Mouse (Mus musculus) Patski (cell line): ENCODE results near the gene Brd9. TPM values are rescaled to one million over a fixed set of nuclear protein-coding genes. Genes with fewer than 3 reads are reported as not detected.

Experiments
- ATAC-seq: fragments of 100-300 bp; one replicate; pipeline ENCODE4 v1.8.0; 2021
- CTCF ChIA-PET: fragments of 350-600 bp; sonication (Branson Sonifier 250); formaldehyde crosslinking; loops from one replicate; lab custom pipeline; 2022; ENCODE audit warnings: inconsistent platforms; lab: Charles Lee
- POLR2A ChIA-PET: fragments of 350-600 bp; sonication (Branson Sonifier 250); formaldehyde crosslinking; loops from one replicate; lab custom pipeline; 2022; ENCODE audit warnings: antibody characterized with exemption, inconsistent platforms; lab: Charles Lee
- DNase-seq: peaks from one replicate; pipeline ENCODE4 v3.0.0-alpha.2; 2011; ENCODE audit warnings: low read depth, low spot score
- H3K27me3 ChIP-seq: fragments of 371-371 bp; one replicate; pipeline ENCODE4 v1.5.1; 2021
- CTCF ChIP-seq: fragments of 100-300 bp; IDR thresholded peaks from one replicate; pipeline ENCODE4 v1.5.1; 2021
- in situ Hi-C: fragments of 300-500 bp; cut with MboI; formaldehyde crosslinking; loops from 3 replicates; pipeline ENCODE4 v1.11.1; 2018; ENCODE audit warnings: low pct_unique_long_range_greater_than_20kb, mixed read lengths
- polyA plus RNA-seq: library from polyadenylated mRNA; unstranded; gene quantifications from one replicate; pipeline ENCODE4 v1.2.3, GENCODE M21; 2021

The Brd9 gene
- 36.0 TPM for polyA plus RNA-seq

DNA sequence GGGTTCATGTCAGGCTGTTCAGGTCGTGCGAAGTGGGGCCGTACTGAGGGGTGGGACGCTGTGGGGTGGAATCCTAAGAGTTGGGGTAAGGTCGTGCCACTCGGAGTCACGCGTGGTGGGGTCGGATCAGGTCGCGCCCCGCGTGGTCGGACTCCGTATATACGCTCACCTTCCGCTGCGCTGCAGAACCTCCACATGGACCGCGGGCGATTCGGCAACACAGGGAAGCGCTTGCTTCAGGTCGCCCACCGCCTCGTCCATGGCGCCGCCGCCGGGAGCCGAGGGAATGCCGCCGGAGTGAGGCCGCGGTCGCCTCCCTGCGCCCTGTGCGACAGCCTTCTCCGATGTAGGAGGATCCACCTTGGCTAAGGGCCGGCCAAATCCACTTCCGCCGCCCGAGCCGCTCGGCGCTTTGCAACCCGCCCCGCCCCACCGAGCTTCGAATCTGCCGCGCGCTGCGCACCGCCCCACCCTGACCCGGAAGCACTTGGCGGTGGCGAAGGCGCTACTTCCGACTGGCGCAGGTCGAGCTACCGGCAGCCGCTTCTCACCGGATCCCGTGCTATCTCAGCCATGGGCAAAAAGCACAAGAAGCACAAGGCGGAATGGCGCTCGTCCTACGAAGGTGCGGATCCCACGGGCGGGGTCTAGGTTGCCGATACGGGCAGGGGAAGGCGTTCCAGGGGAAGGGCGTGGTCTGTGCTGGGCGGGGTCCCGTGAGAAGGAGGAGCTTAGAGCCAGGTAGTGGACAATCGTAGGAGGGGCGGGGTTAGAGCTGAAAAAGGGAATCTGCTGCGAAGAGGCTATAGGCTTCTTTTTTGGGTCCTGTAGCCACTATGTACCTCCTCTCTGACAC is at the start of gene Brd9, which contains the start of gene Trip13:
Brd9 (plus strand) TSS at position 491 of the 856 bp plus-strand sequence.
Trip13 (minus strand) TSS at position 464 of the 856 bp plus-strand sequence.
- TF ChIP-seq CTCF: no peak
- DNase-seq: peak; percentile 24
- CTCF ChIA-PET: interaction anchor here (1.3 kb wide), 1 partner anchor 33 kb away, joined by 3 read pairs; no protein-coding TSS in a partner anchor
- peak; percentile 89 for ATAC-seq
- no peaks in the 10 kb centered on the region for H3K27me3 ChIP-seq
- POLR2A ChIA-PET: interaction anchor here (0.9 kb wide), 1 partner anchor 14 kb away, joined by 3 read pairs; no protein-coding TSS in a partner anchor
- in situ Hi-C loops: no loop called here

DNA sequence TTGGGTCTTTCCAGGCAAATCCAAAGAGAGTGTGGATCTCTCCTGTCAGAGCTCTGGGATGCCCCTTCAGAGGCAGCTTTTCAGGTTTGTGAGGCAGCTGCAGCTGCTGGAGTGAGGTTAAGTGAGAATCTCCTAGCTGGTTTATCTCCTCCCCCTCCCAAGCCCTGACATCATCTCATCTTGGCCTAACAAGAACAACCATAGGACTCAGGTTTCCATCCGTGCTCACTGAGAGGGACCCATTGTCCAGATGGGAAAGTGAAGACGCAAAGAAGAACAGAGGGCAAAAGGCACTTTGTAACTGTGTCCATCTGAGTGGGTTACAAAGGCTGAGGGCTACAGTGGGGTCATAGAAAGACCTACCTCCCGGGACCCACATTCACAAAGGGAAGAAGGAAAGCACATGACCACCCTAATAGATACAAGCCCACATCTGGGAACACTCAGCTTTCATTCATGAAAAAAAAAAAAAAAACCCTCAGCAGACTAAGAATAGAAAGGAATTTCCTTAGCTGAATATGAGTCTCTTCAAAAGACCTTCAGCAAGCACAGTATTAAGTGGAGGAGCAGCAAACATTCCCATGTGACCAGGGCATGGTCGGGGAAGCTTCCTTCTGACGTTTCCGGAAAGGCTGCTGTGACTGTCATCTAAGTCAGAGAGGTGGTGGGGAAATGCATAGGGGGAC is 45.0 kb upstream of the Brd9 start:
- TF ChIP-seq CTCF: no peak
- no peak for ATAC-seq
- ChIA-PET CTCF (no interaction called here), POLR2A (no interaction called here)
- DNase-seq: no peak
- H3K27me3 ChIP-seq: no peaks in the 10 kb centered on the region
- in situ Hi-C loops: no loop called here

DNA sequence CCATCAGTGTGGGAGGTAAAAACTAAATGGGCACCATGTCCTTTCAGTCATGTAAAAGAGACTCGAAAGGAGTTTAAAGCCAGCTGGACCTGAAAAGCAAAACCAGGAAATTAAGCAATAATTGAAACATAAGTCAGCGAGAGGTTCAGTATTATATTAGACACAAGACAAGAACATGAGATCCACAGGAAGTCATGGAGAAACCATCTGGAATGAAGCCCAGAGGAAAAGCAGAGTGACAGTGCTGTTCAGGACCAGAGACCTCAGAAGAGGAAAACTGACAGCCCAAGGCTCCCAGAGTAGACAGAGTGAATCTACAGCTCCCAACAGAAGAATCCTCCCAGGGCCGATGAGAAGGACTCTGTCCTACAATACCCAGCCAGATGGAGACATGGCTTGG is 40.0 kb upstream of the Brd9 start:
- no peak for TF ChIP-seq CTCF
- ATAC-seq (no peak), DNase-seq (no peak)
- H3K27me3 ChIP-seq: no peaks in the 10 kb centered on the region
- ChIA-PET POLR2A (no interaction called here), CTCF (no interaction called here)
- in situ Hi-C loops: no loop called here

DNA sequence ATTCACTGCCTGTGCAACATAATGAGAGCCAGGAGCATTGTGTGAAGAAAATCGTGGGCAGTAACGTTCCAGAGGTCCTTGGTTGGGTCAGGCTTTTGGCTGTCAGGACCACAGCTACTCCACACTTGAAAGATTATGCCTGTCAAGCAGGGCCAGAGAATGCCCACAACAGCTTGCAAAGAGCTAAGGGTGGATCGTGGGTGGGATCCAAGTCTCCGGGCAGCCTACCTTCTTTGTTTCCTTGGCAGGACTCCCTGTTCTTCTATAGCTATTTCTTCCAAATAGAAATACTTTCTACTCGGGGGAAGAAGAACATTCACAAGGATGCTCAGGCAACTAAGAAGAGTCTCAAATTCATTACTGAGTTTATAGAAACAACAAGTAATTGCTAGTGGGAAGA is 30.5 kb upstream of the Brd9 start:
- in situ Hi-C loops: loop anchor here (5.0 kb wide), 3 partner anchors 75 to 265 kb away; no protein-coding TSS in a partner anchor
- no peaks in the 10 kb centered on the region for H3K27me3 ChIP-seq
- ATAC-seq (no peak), DNase-seq (no peak)
- ChIA-PET POLR2A (no interaction called here), CTCF (interaction anchor here (0.8 to 3.0 kb wide), 7 partner anchors 13 to 189 kb away, joined by 3 to 12 read pairs (median 3); no protein-coding TSS in a partner anchor)
- no peak for TF ChIP-seq CTCF

DNA sequence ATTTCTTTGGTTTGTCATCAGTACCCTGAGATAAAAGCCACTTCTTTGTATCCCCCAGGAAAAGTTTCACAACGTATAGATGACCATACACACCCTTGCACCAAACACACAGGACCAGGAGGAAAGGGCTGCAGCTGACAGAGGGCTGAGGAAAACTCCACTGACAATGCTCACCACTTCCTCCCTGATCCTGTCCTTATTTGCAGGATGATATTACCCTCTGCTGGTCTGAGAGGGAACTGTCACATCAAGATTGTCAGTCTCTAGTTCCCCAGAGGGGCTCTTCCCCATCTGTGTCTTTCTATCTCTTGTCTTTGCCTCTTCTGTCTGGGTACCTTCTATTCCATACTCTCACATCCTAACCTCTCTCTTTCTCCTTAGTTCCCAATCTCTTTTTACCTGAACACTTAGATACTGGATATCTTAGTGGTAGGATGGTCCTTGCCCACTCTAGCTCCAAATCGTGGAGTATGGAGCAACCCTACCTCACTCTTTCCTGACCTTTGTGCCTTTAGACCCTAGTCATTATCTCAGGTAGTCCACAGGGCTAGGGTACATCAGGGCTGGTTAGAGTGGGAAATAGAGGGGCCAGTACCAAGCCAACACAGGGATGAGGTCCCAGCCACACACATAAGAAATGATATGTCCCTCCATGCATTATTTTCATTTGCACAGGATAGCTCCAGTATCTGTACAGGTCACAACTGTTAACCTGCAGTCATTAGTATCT is 29.8 kb upstream of the Brd9 start:
- ChIA-PET CTCF (interaction anchor here (0.7 to 3.0 kb wide), 11 partner anchors 9 to 190 kb away, joined by 3 to 12 read pairs (median 3); no protein-coding TSS in a partner anchor), POLR2A (no interaction called here)
- in situ Hi-C loops: loop anchor here (5.0 kb wide), 3 partner anchors 76 to 266 kb away; no protein-coding TSS in a partner anchor
- TF ChIP-seq CTCF: peak; percentile 69
- ATAC-seq (peak; percentile 60), DNase-seq (no peak)
- H3K27me3 ChIP-seq: no peaks in the 10 kb centered on the region

DNA sequence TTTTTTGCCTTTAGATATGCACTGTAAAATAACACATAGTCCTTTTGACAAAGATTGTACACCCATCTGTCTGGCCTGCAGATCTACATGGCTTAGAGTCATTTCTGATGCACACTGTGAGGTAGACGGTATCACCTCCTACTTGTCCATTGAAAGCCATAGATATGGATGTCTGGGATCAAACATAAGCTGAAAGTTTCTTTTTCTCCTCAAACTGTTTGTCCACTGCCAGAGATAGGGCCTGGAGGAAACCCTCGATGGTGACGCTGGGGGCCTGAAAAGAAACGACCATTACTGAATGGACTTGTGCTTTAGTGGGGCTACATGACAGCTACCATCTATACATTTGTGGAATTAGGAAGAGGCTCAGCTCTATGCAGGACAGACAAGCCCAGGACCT is 24.5 kb upstream of the Brd9 start:
- ChIA-PET CTCF (no interaction called here), POLR2A (interaction anchor here (0.6 kb wide), 1 partner anchor 64 kb away, joined by 3 read pairs; no protein-coding TSS in a partner anchor)
- no peak for TF ChIP-seq CTCF
- in situ Hi-C loops: no loop called here
- H3K27me3 ChIP-seq: no peaks in the 10 kb centered on the region
- DNase-seq (no peak), ATAC-seq (no peak)

DNA sequence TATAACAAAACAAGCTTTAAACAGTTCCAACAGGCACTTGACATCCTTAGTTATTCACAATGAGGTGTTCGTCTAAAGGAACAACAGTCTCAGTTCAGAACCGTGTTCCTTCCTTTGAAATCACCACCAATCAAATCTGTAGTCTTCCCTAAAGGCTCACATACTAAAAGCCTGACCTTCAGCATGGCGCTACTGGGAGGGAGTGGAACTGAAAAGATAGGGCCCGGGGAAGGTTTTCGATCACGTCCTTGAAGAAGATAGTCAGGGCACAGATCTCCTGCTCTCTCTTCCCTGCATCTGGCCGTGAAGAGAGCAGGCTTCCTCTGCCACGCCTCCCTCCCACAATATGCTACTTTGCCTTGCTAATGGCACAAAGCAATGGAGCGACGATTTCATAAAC is 5.4 kb upstream of the Brd9 start:
- in situ Hi-C loops: no loop called here
- no peak for ATAC-seq
- POLR2A ChIA-PET: no interaction called here

DNA sequence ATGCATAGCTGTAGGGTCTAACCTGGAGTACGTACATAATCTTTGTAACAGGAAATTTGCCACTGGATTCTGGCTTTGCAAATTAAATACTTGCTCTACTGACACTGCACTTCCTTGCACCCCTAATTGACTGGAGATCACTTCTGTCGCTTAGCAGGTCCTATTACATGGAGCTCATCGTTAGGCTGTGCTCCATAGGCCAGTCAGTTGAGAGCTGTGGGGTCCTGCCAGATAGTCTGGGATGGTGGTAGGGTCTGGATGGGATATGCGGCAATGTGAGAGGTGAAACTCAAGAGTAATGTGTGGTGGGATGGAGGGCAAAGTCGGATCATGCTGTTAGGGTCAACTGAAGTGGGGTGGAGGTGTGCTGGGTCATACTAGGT is 682 bp upstream of the Brd9 start:
- no peak for TF ChIP-seq CTCF
- ChIA-PET CTCF (interaction anchor here (1.3 kb wide), 1 partner anchor 34 kb away, joined by 3 read pairs; no protein-coding TSS in a partner anchor), POLR2A (no interaction called here)
- no peaks in the 10 kb centered on the region for H3K27me3 ChIP-seq
- in situ Hi-C loops: no loop called here
- DNase-seq (no peak), ATAC-seq (peak; percentile 3)

More for the DNA sequence above, 5.4 kb upstream of the Brd9 start:
- no peak for TF ChIP-seq CTCF
- no peak for DNase-seq
- CTCF ChIA-PET: no interaction called here
- H3K27me3 ChIP-seq: no peaks in the 10 kb centered on the region

DNA sequence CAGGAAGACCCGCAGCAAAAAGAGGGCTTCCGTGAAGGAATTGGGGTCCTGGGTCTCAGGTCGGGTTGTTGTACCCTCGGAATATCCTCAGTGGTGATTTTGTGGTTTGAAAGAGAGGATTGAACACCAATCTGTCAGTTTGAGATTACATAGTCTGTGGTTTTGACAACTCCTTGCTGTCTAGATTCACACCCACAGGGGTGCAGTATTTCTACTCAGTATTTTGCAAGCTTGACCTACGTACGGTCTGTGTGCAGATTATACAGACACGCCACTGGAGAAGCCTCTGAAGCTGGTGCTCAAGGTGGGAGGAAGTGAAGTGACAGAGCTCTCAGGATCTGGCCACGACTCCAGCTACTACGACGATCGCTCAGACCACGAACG is 558 bp downstream of the Brd9 start:
- ChIA-PET CTCF (no interaction called here), POLR2A (interaction anchor here (0.9 kb wide), 1 partner anchor 13 kb away, joined by 3 read pairs; no protein-coding TSS in a partner anchor)
- no peaks in the 10 kb centered on the region for H3K27me3 ChIP-seq
- DNase-seq (no peak), ATAC-seq (peak; percentile 3)
- in situ Hi-C loops: no loop called here
- no peak for TF ChIP-seq CTCF

DNA sequence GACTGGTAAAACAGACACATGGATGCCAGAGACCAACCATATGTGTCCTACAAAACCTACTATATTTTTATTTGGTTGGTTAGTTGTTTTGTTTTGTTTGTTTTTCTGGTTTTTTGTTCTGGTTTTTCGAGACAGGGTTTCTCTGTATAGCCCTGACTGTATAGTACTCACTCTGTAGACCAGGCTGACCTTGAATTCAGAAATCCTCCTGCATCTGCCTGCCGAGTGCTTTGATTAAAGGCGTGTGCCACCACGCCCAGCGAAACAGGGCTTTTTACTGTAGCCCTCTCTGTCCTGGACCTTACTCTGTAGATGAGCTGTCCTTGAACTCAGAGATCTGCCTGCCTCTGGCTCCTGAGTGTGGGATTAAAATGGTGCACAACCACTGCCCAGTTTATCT is 1.5 kb downstream of the Brd9 start:
- ATAC-seq: no peak
- in situ Hi-C loops: no loop called here
- POLR2A ChIA-PET: no interaction called here
- no peaks in the 10 kb centered on the region for H3K27me3 ChIP-seq
- TF ChIP-seq CTCF: no peak
- CTCF ChIA-PET: no interaction called here
- DNase-seq: no peak
